Mouse (Mus musculus) erythroblast, embryonic 14.5 days (primary cell): Measurements from ENCODE around the gene Rpn2.

ENCODE experiments used
- GATA1 ChIP-seq: IDR thresholded peaks from 2 replicates; pipeline ENCODE4 v1.6.1; 2012; ENCODE audit warnings: low read length, inconsistent platforms, mixed read lengths
- TAL1 ChIP-seq: IDR thresholded peaks from 3 replicates; pipeline ENCODE4 v1.6.1; 2012; ENCODE audit warnings: low read length, inconsistent platforms, mixed read lengths

DNA sequence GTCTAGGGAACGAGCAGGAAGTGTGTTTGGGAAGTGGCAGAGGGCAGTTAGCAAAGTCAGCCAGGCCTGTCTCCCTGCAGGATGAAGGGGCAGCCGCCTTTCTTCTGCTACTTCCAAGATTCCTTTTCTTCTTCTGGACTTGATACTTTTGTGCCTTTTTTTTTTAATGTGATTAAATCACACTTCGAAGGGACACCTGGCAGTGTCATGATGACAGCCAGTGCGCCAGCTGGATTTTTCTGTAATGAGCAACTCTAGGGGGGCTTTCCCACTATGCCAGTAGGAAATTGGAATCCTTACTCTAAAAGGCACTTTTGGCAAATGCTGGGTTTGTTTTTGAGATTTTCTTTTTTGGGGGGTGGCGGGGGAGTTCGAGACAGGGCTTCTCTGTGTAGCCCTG is 36.7 kb downstream of the Rpn2 start:
- TF ChIP-seq GATA1: no peak
- no peak for TF ChIP-seq TAL1
